Mouse (Mus musculus): ENCODE results near the gene Igf2r. TPM values are rescaled to one million over a fixed set of nuclear protein-coding genes. Genes with fewer than 3 reads are reported as not detected.

The Igf2r gene
- polyA plus RNA-seq, 1 experiment from 2014 or later = 52.3 TPM

DNA sequence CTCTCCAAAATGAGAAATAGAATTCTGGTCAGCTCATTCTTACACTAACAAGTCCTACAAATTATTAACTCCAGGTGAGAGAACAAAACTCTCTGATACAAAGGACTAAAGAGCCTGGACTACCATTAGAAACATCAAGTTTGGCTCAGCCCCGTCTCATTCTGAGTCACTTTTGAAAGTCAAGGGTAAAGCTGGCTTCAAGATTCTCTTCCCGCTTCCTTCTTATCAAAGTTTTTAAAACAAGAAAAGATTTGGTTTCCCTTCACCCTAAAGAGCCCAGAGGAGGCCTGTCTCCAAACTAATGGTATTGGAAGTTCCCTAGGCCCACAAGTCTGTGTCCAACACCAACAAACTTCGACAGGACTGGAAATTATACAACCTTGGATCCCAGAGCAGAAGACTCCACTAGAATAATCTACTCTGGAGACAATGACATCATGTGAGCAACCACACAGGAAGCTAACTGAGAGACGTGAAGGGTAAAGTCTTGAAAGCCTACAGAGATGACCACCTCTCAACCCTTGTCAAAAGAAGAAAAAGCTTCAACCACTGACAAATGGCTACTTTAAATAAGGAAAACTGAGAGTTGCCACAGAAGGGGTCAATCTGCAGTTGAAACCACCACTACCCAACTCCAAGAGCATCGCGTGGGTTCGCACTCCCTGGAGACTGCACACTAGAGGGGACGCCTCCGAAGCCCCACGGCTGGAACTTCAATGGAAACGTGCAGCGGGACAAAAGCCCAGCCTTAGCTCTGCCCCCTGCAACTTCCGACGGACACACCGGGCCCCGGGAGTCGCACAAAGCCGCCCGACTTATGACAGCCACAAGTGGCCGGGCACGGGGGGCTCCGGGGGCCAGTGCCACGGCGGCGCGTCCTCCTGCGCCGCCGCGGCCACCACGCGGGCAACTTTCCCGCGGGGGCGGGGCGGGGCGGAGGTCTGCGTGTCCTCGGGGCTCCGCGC is 767 bp downstream of the Igf2r start:
- peak overlapping the region; percentile 77 for H3K9ac ChIP-seq (ENCODE audit: low read length)
- 27% methylated on average over 41 of the region's 41 CpGs for WGBS
- peak; percentile 16; the same call in 1 of the 2 replicates for ATAC-seq (replicated peaks; ENCODE audit: low FRiP score, low TSS enrichment, low read depth)
- H3K9me3 ChIP-seq (ENCODE audit: control insufficient read depth, low read length) = no peaks in the 10 kb centered on the region
- DNase-seq (ENCODE audit: low spot score) = no peak
- no peaks in the 10 kb centered on the region for H3K27me3 ChIP-seq (replicated peaks; ENCODE audit: control insufficient read depth, insufficient read depth, low read length)
- peak overlapping the region; percentile 54 for H3K4me3 ChIP-seq (ENCODE audit: low read depth, low read length)
- peak overlapping the region; percentile 71 for H3K27ac ChIP-seq (ENCODE audit: low read depth)
- peaks cover 40% of the 10 kb centered on the region for H3K36me3 ChIP-seq (ENCODE audit: control insufficient read depth, insufficient read depth, low read length)
- peak overlapping the region; percentile 50 for H3K4me2 ChIP-seq (ENCODE audit: low read length)
- peaks cover 27% of the 10 kb centered on the region; the same call in 1 of the 2 replicates for H3K4me1 ChIP-seq (replicated peaks; ENCODE audit: control insufficient read depth, insufficient read depth, low read length)

DNA sequence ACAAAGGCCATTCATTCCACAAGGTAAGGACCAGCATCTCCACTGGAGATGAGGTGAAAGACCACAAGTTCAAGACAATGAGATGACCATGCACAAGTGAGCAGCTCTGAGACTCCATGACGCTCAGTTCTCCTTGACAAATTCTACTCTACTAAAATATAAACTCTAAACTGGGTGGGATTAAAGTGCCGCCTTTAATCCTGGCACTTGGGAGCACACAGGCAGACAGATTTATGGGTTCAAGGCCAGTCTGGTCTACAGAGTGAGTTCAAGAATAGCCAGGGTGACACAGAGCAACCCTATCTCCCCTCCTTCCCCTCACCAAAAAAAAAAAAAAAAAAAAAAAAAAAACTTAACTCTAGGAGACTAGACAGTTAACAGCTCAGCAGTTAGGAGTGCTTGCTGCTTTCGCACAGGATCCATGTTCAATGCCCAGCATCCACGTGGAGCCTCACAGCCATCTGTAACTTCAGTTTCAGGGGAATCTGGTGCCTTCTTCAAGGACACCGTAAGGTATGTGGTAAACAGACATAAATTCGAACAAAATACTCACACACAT is 2.1 kb downstream of the Igf2r start:
- peak overlapping the region; percentile 50 for H3K4me2 ChIP-seq (ENCODE audit: low read length)
- H3K9me3 ChIP-seq (ENCODE audit: control insufficient read depth, low read length) = no peaks in the 10 kb centered on the region
- peak overlapping the region; percentile 24; the same call in 1 of the 2 replicates for H3K27ac ChIP-seq (ENCODE audit: low read depth)
- no peaks in the 10 kb centered on the region for H3K27me3 ChIP-seq (replicated peaks; ENCODE audit: control insufficient read depth, insufficient read depth, low read length)
- 61% methylated on average over 6 of the region's 6 CpGs for WGBS
- ATAC-seq (replicated peaks; ENCODE audit: low FRiP score, low TSS enrichment, low read depth) = no peak
- H3K4me3 ChIP-seq (ENCODE audit: low read depth, low read length) = peak overlapping the region; percentile 54
- peaks cover 50% of the 10 kb centered on the region for H3K36me3 ChIP-seq (ENCODE audit: control insufficient read depth, insufficient read depth, low read length)
- H3K9ac ChIP-seq (ENCODE audit: low read length) = peak overlapping the region; percentile 77
- peaks cover 18% of the 10 kb centered on the region; the same call in 1 of the 2 replicates for H3K4me1 ChIP-seq (replicated peaks; ENCODE audit: control insufficient read depth, insufficient read depth, low read length)
- DNase-seq (ENCODE audit: low spot score) = no peak

DNA sequence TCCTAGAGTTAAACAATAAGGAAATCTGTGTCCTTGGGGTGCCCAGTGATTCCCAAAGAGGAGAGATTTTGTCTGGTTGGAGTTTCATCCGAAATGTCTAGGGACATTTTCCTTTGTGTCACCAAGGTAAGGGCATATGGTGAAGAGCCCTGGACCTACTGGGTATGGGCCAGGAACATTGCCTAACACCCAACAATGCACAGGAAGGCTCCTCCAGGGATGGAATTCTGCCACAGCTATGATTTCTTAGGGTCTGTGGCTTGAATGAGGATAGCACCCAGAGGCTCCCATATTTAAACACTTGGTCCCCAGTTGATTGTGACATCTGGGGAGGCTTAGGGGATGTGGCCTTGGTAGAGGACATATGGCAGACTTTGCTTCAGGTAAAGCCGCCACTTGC is 6.1 kb downstream of the Igf2r start:
- Histone ChIP-seq H3K36me3 (ENCODE audit: control insufficient read depth, insufficient read depth, low read length) (peaks cover 62% of the 10 kb centered on the region), H3K4me3 (ENCODE audit: low read depth, low read length) (no peak overlapping the region)
- no peak for ATAC-seq (replicated peaks; ENCODE audit: low FRiP score, low TSS enrichment, low read depth)

DNA sequence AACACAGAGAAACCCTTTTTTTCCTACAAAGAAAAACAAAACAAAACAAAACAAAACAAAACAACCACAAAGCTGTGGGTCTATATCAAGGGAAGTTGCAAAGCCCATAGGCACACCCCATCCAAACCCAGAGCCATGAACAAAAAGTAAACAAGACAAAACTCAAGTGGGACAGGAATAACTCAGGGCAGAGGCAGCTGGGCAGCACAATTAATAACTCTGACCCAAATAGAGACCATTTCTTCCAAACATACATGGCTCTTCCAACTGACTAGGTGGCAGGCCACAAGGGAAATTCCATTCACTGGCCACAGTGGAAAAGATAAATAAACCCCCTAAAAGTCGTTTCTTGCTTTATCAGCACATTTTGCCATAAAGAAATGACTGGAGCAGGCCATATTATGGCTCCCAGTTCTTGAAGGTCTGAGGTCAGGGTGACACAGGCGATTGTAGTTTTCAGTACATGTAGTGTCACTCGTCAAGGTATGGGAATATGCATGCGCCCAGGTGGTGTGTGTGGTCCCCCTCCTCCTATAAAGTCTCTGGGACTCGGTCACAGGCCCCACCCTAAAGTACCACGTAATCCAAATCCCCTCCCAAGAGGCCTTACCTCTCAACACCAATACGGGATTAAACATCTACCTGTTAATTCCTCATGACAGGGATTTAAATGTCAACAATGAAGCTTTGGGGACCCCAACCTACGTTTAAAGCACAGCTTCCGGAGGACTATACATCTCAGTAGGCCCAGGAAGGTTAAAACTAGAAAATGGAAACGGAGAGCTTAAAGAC is 8.9 kb downstream of the Igf2r start:
- no peak overlapping the region for H3K4me3 ChIP-seq (ENCODE audit: low read depth, low read length)
- H3K27ac ChIP-seq (ENCODE audit: low read depth) = peak overlapping the region; percentile 4; the same call in 1 of the 2 replicates
- DNase-seq (ENCODE audit: low spot score) = no peak
- H3K36me3 ChIP-seq (ENCODE audit: control insufficient read depth, insufficient read depth, low read length) = peaks cover 60% of the 10 kb centered on the region
- no peak overlapping the region for H3K9ac ChIP-seq (ENCODE audit: low read length)
- no peak overlapping the region for H3K4me2 ChIP-seq (ENCODE audit: low read length)
- ATAC-seq (replicated peaks; ENCODE audit: low FRiP score, low TSS enrichment, low read depth) = no peak
- H3K4me1 ChIP-seq (replicated peaks; ENCODE audit: control insufficient read depth, insufficient read depth, low read length) = peaks cover 37% of the 10 kb centered on the region
- H3K27me3 ChIP-seq (replicated peaks; ENCODE audit: control insufficient read depth, insufficient read depth, low read length) = no peaks in the 10 kb centered on the region
- 68% methylated on average over 10 of the region's 10 CpGs for WGBS
- no peaks in the 10 kb centered on the region for H3K9me3 ChIP-seq (ENCODE audit: control insufficient read depth, low read length)

More for the DNA sequence above, 6.1 kb downstream of the Igf2r start:
- H3K4me2 ChIP-seq (ENCODE audit: low read length) = no peak overlapping the region
- no peaks in the 10 kb centered on the region for H3K27me3 ChIP-seq (replicated peaks; ENCODE audit: control insufficient read depth, insufficient read depth, low read length)
- H3K9ac ChIP-seq (ENCODE audit: low read length) = no peak overlapping the region
- no peak overlapping the region for H3K27ac ChIP-seq (ENCODE audit: low read depth)
- no peak for DNase-seq (ENCODE audit: low spot score)
- WGBS = 94% methylated on average over 2 of the region's 2 CpGs
- H3K9me3 ChIP-seq (ENCODE audit: control insufficient read depth, low read length) = no peaks in the 10 kb centered on the region
- H3K4me1 ChIP-seq (replicated peaks; ENCODE audit: control insufficient read depth, insufficient read depth, low read length) = peaks cover 39% of the 10 kb centered on the region

DNA sequence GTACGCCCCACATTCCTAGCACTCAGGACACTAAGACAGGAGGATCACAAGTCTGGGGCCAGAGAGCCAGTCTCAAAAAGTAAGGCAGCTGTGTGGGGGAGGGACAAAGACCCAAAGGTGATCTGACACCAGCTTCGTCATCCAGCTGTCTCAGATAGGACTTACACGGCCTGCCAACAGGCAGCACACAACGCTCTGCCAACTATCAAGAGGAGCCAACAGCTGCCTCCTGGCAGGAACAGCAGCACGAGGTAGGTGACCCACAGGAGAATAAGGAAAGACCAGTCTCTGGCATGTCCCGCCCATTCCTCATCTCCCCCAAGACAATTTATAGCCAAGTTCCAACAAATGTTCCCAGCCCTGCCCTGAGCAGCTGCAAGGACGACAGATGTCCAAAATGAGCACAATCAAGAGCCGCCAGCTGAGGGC is 9.8 kb downstream of the Igf2r start:
- ATAC-seq (replicated peaks; ENCODE audit: low FRiP score, low TSS enrichment, low read depth) = no peak
- 48% methylated on average over 8 of the region's 8 CpGs for WGBS

DNA sequence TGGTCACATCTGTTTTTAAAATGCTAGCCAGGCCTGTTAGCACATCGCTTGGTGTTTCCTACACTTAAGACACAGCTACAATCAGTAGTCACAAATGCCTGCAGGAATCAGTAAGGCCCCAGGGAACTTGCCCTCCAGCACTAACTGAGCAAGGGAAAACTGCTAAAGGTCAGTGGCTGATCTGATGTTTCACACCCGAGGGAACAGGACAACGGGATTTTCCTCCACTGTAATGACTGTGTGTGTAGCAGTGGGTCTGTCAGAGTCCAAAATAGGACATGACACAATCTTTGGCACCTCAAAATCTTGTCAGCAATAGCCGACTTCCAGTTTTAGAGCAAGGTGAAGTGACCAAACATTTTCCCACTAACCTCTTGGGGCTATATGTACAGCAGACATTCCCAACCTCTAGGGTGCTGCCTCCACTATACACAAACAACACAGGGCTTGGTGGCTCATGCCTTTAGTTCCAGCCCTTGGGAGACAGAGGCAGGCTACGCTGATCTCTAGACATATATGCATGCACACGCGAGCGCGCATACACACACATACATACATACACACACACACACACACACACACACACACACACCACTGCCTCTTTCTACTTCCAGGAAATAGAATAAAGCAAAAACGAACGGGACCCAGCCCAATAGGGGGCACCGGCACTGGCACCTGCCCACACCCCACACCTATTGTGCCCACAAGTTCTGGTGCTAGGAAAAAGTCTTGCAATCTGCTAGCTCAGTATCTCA is 10.6 kb downstream of the Igf2r start:
- no peak overlapping the region for H3K9ac ChIP-seq (ENCODE audit: low read length)
- no peak overlapping the region for H3K27ac ChIP-seq (ENCODE audit: low read depth)
- DNase-seq (ENCODE audit: low spot score) (no peak), ATAC-seq (replicated peaks; ENCODE audit: low FRiP score, low TSS enrichment, low read depth) (no peak)
- no peak overlapping the region for H3K4me3 ChIP-seq (ENCODE audit: low read depth, low read length)
- H3K27me3 ChIP-seq (replicated peaks; ENCODE audit: control insufficient read depth, insufficient read depth, low read length) = no peaks in the 10 kb centered on the region
- peaks cover 43% of the 10 kb centered on the region for H3K4me1 ChIP-seq (replicated peaks; ENCODE audit: control insufficient read depth, insufficient read depth, low read length)
- H3K9me3 ChIP-seq (ENCODE audit: control insufficient read depth, low read length) = no peaks in the 10 kb centered on the region
- WGBS = 83% methylated on average over 12 of the region's 12 CpGs
- peaks cover 53% of the 10 kb centered on the region for H3K36me3 ChIP-seq (ENCODE audit: control insufficient read depth, insufficient read depth, low read length)
- H3K4me2 ChIP-seq (ENCODE audit: low read length) = no peak overlapping the region

More for the DNA sequence above, 9.8 kb downstream of the Igf2r start:
- Histone ChIP-seq H3K9ac (ENCODE audit: low read length) (no peak overlapping the region), H3K4me1 (replicated peaks; ENCODE audit: control insufficient read depth, insufficient read depth, low read length) (peaks cover 38% of the 10 kb centered on the region), H3K9me3 (ENCODE audit: control insufficient read depth, low read length) (no peaks in the 10 kb centered on the region), H3K27ac (ENCODE audit: low read depth) (no peak overlapping the region), H3K4me3 (ENCODE audit: low read depth, low read length) (no peak overlapping the region), H3K4me2 (ENCODE audit: low read length) (no peak overlapping the region), H3K36me3 (ENCODE audit: control insufficient read depth, insufficient read depth, low read length) (peaks cover 55% of the 10 kb centered on the region), H3K27me3 (replicated peaks; ENCODE audit: control insufficient read depth, insufficient read depth, low read length) (no peaks in the 10 kb centered on the region)
- no peak for DNase-seq (ENCODE audit: low spot score)

DNA sequence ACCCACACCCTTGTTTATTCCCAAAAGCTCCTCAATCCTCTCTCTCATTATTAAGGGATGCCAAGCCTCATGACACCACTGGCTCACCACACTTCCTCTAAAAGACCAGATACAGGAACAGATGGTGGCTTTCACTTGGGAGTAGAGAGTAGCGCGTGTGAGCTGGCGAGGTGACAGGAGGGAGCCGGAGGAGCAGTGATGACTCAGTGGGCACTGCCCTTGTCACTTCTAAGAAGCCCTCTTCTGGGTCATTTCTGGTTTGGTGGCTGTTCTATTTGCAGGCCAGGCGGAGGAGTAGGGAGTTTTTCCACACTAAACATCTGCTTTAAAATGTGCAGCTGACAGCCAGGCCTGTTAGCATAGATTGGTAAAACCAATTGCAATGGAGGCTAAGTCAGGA is 11.5 kb downstream of the Igf2r start:
- Histone ChIP-seq H3K27me3 (replicated peaks; ENCODE audit: control insufficient read depth, insufficient read depth, low read length) (no peaks in the 10 kb centered on the region), H3K27ac (ENCODE audit: low read depth) (no peak overlapping the region)

DNA sequence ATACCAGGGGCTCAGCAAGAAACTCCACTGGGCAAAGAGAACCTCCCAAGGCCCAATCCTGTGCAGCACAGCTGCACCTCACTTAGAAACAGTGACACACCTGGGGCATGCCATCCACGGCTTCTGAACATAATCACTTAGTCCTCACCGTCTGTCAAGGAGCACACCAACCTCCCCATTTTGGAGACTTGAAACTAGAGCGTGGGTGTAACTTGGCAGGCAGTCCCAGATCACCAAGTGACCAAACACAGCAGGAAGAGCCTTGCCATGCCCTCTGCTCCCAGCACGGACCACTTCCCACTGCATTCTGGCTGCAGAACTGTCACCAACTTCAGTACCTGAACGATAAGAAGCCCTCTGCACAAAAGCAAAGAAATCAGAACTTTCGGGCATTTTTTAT is 12.3 kb downstream of the Igf2r start:
- Histone ChIP-seq H3K9ac (ENCODE audit: low read length) (no peak overlapping the region), H3K36me3 (ENCODE audit: control insufficient read depth, insufficient read depth, low read length) (peaks cover 42% of the 10 kb centered on the region), H3K9me3 (ENCODE audit: control insufficient read depth, low read length) (no peaks in the 10 kb centered on the region), H3K27ac (ENCODE audit: low read depth) (no peak overlapping the region), H3K4me1 (replicated peaks; ENCODE audit: control insufficient read depth, insufficient read depth, low read length) (peaks cover 54% of the 10 kb centered on the region), H3K4me3 (ENCODE audit: low read depth, low read length) (no peak overlapping the region), H3K4me2 (ENCODE audit: low read length) (no peak overlapping the region), H3K27me3 (replicated peaks; ENCODE audit: control insufficient read depth, insufficient read depth, low read length) (no peaks in the 10 kb centered on the region)
- WGBS = 81% methylated on average over 6 of the region's 6 CpGs
- ATAC-seq (replicated peaks; ENCODE audit: low FRiP score, low TSS enrichment, low read depth) (no peak), DNase-seq (ENCODE audit: low spot score) (no peak)

More for the DNA sequence above, 11.5 kb downstream of the Igf2r start:
- Histone ChIP-seq H3K9ac (ENCODE audit: low read length) (no peak overlapping the region), H3K36me3 (ENCODE audit: control insufficient read depth, insufficient read depth, low read length) (peaks cover 47% of the 10 kb centered on the region), H3K4me2 (ENCODE audit: low read length) (no peak overlapping the region), H3K4me3 (ENCODE audit: low read depth, low read length) (no peak overlapping the region), H3K4me1 (replicated peaks; ENCODE audit: control insufficient read depth, insufficient read depth, low read length) (peaks cover 47% of the 10 kb centered on the region), H3K9me3 (ENCODE audit: control insufficient read depth, low read length) (no peaks in the 10 kb centered on the region)
- no peak for ATAC-seq (replicated peaks; ENCODE audit: low FRiP score, low TSS enrichment, low read depth)
- 79% methylated on average over 5 of the region's 5 CpGs for WGBS
- no peak for DNase-seq (ENCODE audit: low spot score)
